Mouse (Mus musculus) E14TG2a.4 (cell line): ENCODE measurements at regions not wholly inside any gene's neighbourhood (a gene's known extent, or its start where the extent isn't known, plus 50 kb on each side); places are given as distances from the start of the nearest gene placed in this dataset.

Experiments
- CTCF ChIP-seq: conservative IDR thresholded peaks from 2 replicates; pipeline ENCODE4 v1.5.1; 2014; ENCODE audit warnings: low read length
- NANOG ChIP-seq: IDR thresholded peaks from 2 replicates; pipeline ENCODE4 v1.6.1; 2014; ENCODE audit warnings: borderline replicate concordance, low read length, mixed read lengths

DNA sequence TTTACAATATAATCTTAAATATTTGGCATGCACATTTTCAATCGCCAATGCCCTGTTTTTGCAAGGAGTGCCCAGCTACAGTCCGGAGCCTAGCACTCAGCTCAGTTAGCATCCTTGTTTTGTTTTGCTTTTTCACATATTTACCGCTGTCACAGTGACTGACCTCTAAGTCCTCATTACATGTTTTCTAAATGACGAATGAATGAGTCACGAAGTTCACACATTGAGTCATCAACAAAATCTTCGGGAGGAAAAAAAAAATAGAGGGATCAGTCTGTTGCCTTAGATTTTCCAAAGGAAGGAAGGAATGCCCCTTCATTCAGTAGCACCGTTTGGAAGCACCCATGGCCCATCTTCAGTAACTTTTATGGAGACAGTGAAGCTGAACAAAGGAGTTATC is 342.9 kb upstream of the Actbl2 start:
- TF ChIP-seq CTCF, result no peak
- TF ChIP-seq NANOG, result no peak
